23 mouse cellular contexts compared by ENCODE assay signal in genomic region chr1:156885879-156886278, GRCm38 (mm10). TPM values are rescaled to one million over a fixed set of nuclear protein-coding genes. Genes with fewer than 3 reads are reported as not detected.
DNase-seq lines count a peak whose midpoint lies in the region; TF ChIP-seq lines count a peak whose summit lies in the region.
"Had no signal": no experiment of that assay in that cellular context is flagged by ENCODE, and none has a peak within 500 bp of the region (broad histone marks: within the 10 kb centered on the region; RNA-seq: fewer than 3 reads in every experiment).

No protein-coding gene starts in this region.

- no peak for TF ChIP-seq POLR2A in heart, adult 2 months (IDR thresholded peaks at IDR 0.05; ENCODE audit: insufficient read depth, low read depth, low read length)
- no peak for TF ChIP-seq POLR2A in MEL (IDR thresholded peaks at IDR 0.05; ENCODE audit: control insufficient read depth in 1 of 2, insufficient read depth in 1 of 2, low read depth in 1 of 2, low read length in 2 of 2, poor library complexity in 1 of 2)
- TF ChIP-seq POLR2A in brain, embryonic 14.5 days (IDR thresholded peaks at IDR 0.05; ENCODE audit: borderline replicate concordance, extremely low read depth, insufficient read depth, insufficient read length, poor library complexity, severe bottlenecking): no peak

- H3K27me3 ChIP-seq in heart, adult 2 months (ENCODE audit: control insufficient read depth, insufficient read depth, low read length): no peaks in the 10 kb centered on the region
- no peaks in the 10 kb centered on the region for H3K27me3 ChIP-seq in MEL (ENCODE audit: control insufficient read depth in 1 of 2, insufficient read depth in 2 of 2, low read length in 2 of 2)
- H3K27me3 ChIP-seq: hindbrain, embryonic 12.5 days; liver, embryonic 15.5 days had no signal

- WGBS in heart, adult 2 months: 83% methylated on average over 2 of the region's 2 CpGs

- intact Hi-C loops in heart, adult 2 months (cut with DNase I): loop anchor here (2.0 kb wide), 1 partner anchor 143 kb away; no protein-coding TSS in a partner anchor
- intact Hi-C loops in heart, postnatal 14 days (cut with DNase I): loop anchor here (1.0 to 2.0 kb wide), 2 partner anchors 134 to 143 kb away; no protein-coding TSS in a partner anchor
- intact Hi-C loops in left cerebral cortex, adult 2 months (cut with DNase I): loop anchor here (2.0 kb wide), 1 partner anchor 143 kb away; no protein-coding TSS in a partner anchor

- no peaks in the 10 kb centered on the region for H3K79me2 ChIP-seq in heart, adult 2 months (replicated peaks; ENCODE audit: control insufficient read depth, insufficient read depth, low read length)
- H3K79me2 ChIP-seq in MEL (ENCODE audit: control insufficient read depth, insufficient read depth, low read length, poor library complexity): no peaks in the 10 kb centered on the region

- no peak overlapping the region for H3K27ac ChIP-seq in heart, adult 2 months
- H3K27ac ChIP-seq in left cerebral cortex, adult 2 months: no peak overlapping the region
- no peak overlapping the region for H3K27ac ChIP-seq in MEL (ENCODE audit: control insufficient read depth, low read depth, low read length)
- H3K27ac ChIP-seq: forebrain, embryonic 10.5 days; heart, embryonic 10.5 days; hindbrain, embryonic 12.5 days; liver, embryonic 15.5 days had no signal

- peak; percentile 28 for TF ChIP-seq RAD21 in MEL (IDR thresholded peaks at IDR 0.05; ENCODE audit: low read depth, low read length)

- no peak overlapping the region for H3K4me3 ChIP-seq in heart, adult 2 months
- H3K4me3 ChIP-seq in left cerebral cortex, adult 2 months: no peak overlapping the region
- H3K4me3 ChIP-seq in MEL (ENCODE audit: control insufficient read depth in 1 of 2, insufficient read depth in 1 of 2, low read depth in 2 of 2, low read length in 2 of 2): no peak overlapping the region
- H3K4me3 ChIP-seq: forebrain, embryonic 10.5 days; heart, embryonic 10.5 days; hindbrain, embryonic 12.5 days; liver, embryonic 15.5 days had no signal

- peak; percentile 54 for TF ChIP-seq CTCF in heart, adult 2 months (IDR thresholded peaks at IDR 0.05)
- peak; percentile 34 for TF ChIP-seq CTCF in left cerebral cortex, adult 2 months (IDR thresholded peaks at IDR 0.05)
- TF ChIP-seq CTCF in MEL (IDR thresholded peaks at IDR 0.05 in 2 of 3, conservative IDR thresholded peaks at IDR 0.05 in 1 of 3; ENCODE audit: control insufficient read depth in 1 of 3, insufficient read depth in 1 of 3, low read depth in 2 of 3, low read length in 3 of 3, poor library complexity in 1 of 3, severe bottlenecking in 1 of 3): peak in 1 of 3 experiments; percentile 31; a peak in 2 of 6 replicates
- TF ChIP-seq CTCF in brain, embryonic 14.5 days (IDR thresholded peaks at IDR 0.05; ENCODE audit: borderline replicate concordance, extremely low read depth, insufficient read depth, insufficient read length): no peak

- no peaks in the 10 kb centered on the region for H3K36me3 ChIP-seq in heart, adult 2 months (ENCODE audit: control insufficient read depth, insufficient read depth, low read length)
- H3K36me3 ChIP-seq in MEL (ENCODE audit: control insufficient read depth in 1 of 2, insufficient read depth in 2 of 2, low read length in 2 of 2): no peaks in the 10 kb centered on the region

- H3K9ac ChIP-seq in heart, adult 2 months (ENCODE audit: low read depth, low read length): no peak overlapping the region
- H3K9ac ChIP-seq in MEL (ENCODE audit: control insufficient read depth, low read depth, low read length, poor library complexity, severe bottlenecking): no peak overlapping the region
- H3K9ac ChIP-seq: hindbrain, embryonic 12.5 days; liver, embryonic 15.5 days had no signal

- no peak for DNase-seq in heart, adult 2 months
- DNase-seq in heart, postnatal 14 days: no peak
- DNase-seq in left cerebral cortex, adult 2 months (ENCODE audit: extremely low spot score in 1 of 2, low spot score in 2 of 2): no peak
- no peak for DNase-seq in left cerebral cortex, adult 18-20 months (ENCODE audit: low spot score in 2 of 2)
- DNase-seq in MEL (ENCODE audit: low read depth, low spot score): no peak
- DNase-seq in brain, embryonic 14.5 days (ENCODE audit: low read depth): peak; percentile 12
- no peak for DNase-seq in B cell, adult 2 months
- DNase-seq: adrenal gland, postnatal 36 days; cerebellum, adult 11 months; cerebellum, adult 9-11 months; heart, postnatal 10 days; kidney, adult 8-10 months; kidney, postnatal 14 days; liver; lung, postnatal 10 days; right cerebral cortex, postnatal 14 days had no signal

- no peaks in the 10 kb centered on the region for H3K4me1 ChIP-seq in heart, adult 2 months (ENCODE audit: control insufficient read depth, insufficient read depth, low read length)
- 0 out of 4 replicates have a peak, but pooled peaks cover 0 to 3% of the 10 kb centered on the region in 2 experiments for H3K4me1 ChIP-seq in MEL (ENCODE audit: control insufficient read depth in 1 of 2, insufficient read depth in 2 of 2, low read length in 2 of 2)
- H3K4me1 ChIP-seq: forebrain, embryonic 10.5 days; heart, embryonic 10.5 days; hindbrain, embryonic 12.5 days; liver, embryonic 15.5 days had no signal

- no peak for TF ChIP-seq EP300 in heart, adult 2 months (IDR thresholded peaks at IDR 0.05; ENCODE audit: insufficient read depth, low read depth, low read length)
- TF ChIP-seq EP300 in MEL (IDR thresholded peaks at IDR 0.05; ENCODE audit: low read depth in 1 of 2, low read length in 2 of 2): no peak

- H3K9me3 ChIP-seq in MEL (replicated peaks; ENCODE audit: insufficient read depth, low read length): no peaks in the 10 kb centered on the region
- H3K9me3 ChIP-seq: heart, embryonic 10.5 days; hindbrain, embryonic 12.5 days; liver, embryonic 15.5 days had no signal

TF ChIP-seq in MEL, 35 proteins besides CTCF, POLR2A, EP300 and RAD21:
- TF ChIP-seq MYC (IDR thresholded peaks at IDR 0.05; ENCODE audit: low read depth, low read length) (no peak), SMC3 (IDR thresholded peaks at IDR 0.05; ENCODE audit: low read depth, low read length) (peak; percentile 22)

RNA-seq across cellular contexts. Expression of gene Angptl1, which starts 47.5 kb away (rescaled TPM):
- 1 to 10 TPM; 2.2 to 3.6 TPM for total RNA-seq in heart, adult 2 months (2021)
- 1.2 and 1.8 TPM in 2 replicates for polyA plus RNA-seq in heart, adult 2 months (2012; rRNA removed)
- total RNA-seq in heart, postnatal 14 days (2021): 1 to 10 TPM; 2.3 to 3.1 TPM
- under 1 TPM; 0.42 to 0.68 TPM for total RNA-seq in left cerebral cortex, adult 2 months (2021)
- total RNA-seq in left cerebral cortex, adult 18-20 months (2021): 1 to 10 TPM; 1.2 to 1.3 TPM
- not detected in 2 replicates for total RNA-seq in MEL (2012; rRNA removed)
- polyA plus RNA-seq in MEL (2012; ENCODE audit: insufficient read depth in 1 of 2, insufficient read length in 2 of 2, low read depth in 1 of 2, low replicate concordance in 2 of 2, missing spikeins in 1 of 2): under 1 TPM in 1 of 2 experiments, not detected in 1; 0.07 TPM
- polyA plus RNA-seq in brain, embryonic 14.5 days (2012; rRNA removed): 1.6 and 1.9 TPM in 2 replicates
- total RNA-seq: common myeloid progenitor, adult 5-6 weeks; megakaryocyte progenitor cell, adult 5-6 weeks; monocyte, adult 5-6 weeks had no signal

RNA-seq across cellular contexts. Expression of gene Ralgps2, which starts 53.5 kb away (rescaled TPM):
- total RNA-seq in heart, adult 2 months (2021): 1 to 10 TPM; 8.1 TPM
- 3.5 and 4.9 TPM in 2 replicates for polyA plus RNA-seq in heart, adult 2 months (2012; rRNA removed)
- total RNA-seq in heart, postnatal 14 days (2021): 10 to 100 TPM; 16.3 to 17.1 TPM
- 10 to 100 TPM; 40.5 to 43.2 TPM for total RNA-seq in left cerebral cortex, adult 2 months (2021)
- total RNA-seq in left cerebral cortex, adult 18-20 months (2021): 10 to 100 TPM; 40.2 to 50.3 TPM
- total RNA-seq in MEL (2012; rRNA removed): 7.8 and 12.7 TPM in 2 replicates
- 10 to 100 TPM in 1 of 2 experiments, not detected in 1; 16.4 TPM for polyA plus RNA-seq in MEL (2012; ENCODE audit: insufficient read depth in 1 of 2, insufficient read length in 2 of 2, low read depth in 1 of 2, low replicate concordance in 2 of 2, missing spikeins in 1 of 2)
- polyA plus RNA-seq in brain, embryonic 14.5 days (2012; rRNA removed): 36.3 and 52.1 TPM in 2 replicates
